Mouse (Mus musculus) A20 (cell line): ENCODE data around the gene Calb2.

ENCODE experiments used
- DNase-seq: peaks from one replicate; pipeline ENCODE4 v3.0.0-alpha.2; 2011; ENCODE audit warnings: low read depth, low spot score

The Calb2 gene

DNA sequence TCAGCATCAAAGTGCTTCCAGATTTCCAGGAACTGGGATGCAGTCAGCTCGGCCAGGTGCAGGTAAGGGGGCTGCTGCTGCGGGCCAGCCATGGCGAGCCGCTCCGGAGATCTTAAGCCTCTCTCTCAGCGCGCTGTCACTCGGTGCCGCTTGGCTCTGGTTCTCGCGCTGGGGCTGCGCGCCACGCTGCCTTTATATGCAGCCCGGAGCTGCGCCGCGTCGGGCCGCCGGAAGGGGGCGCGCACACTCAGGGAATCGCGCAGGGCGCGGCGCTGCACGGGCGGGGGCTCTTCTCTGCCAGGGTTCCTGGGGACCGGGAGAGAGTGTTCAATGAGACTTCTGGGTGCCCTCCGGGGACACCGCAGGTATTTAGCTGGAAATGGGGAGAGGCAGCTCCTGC lies at the start of gene Calb2:
Calb2 (minus strand) TSS at position 165 of the 400 bp plus-strand sequence.
- DNase-seq: no peak

- DNase-seq: peak; percentile 98
Measured at GRCm38 (mm10) chr8:110217681-110218131, 49.7 kb upstream of the Calb2 start.

- no peak for DNase-seq
Measured at GRCm38 (mm10) chr8:110217198-110217597, 49.2 kb upstream of the Calb2 start.

DNA sequence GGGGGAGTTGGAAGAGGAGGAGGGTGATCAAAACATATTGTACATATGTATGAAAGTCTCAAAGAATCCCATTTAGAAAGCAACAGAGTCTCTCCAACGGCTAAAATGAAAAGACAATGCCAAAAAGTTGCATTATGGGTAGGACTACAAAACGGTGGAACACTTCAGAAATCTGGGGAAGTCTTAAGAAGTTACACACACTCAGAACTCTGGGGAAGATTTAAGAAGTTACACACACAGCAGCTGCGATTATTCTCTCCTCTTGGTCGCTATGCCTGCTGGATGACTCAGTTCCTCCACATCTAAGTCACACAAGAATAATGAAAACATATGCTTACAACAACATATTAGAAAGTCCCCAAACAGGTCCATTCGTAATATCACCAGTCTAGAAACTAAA lies 48.2 kb upstream of the Calb2 start:
- no peak for DNase-seq

GRCm38 (mm10) chr8:110215365-110215764 lies 47.4 kb upstream of the Calb2 start, which contains the start of gene Cmtr2:
TSS of gene Cmtr2 (plus strand) at chr8:110215665.
- no peak for DNase-seq

- DNase-seq: no peak
Measured at GRCm38 (mm10) chr8:110201806-110202205, 33.8 kb upstream of the Calb2 start.

GRCm38 (mm10) chr8:110196678-110197077 lies 28.7 kb upstream of the Calb2 start:
- peak; percentile 24 for DNase-seq

- DNase-seq: no peak
Measured at GRCm38 (mm10) chr8:110188961-110189750, 21.1 kb upstream of the Calb2 start.

- peak; percentile 45 for DNase-seq
Measured at GRCm38 (mm10) chr8:110185538-110185937, 17.5 kb upstream of the Calb2 start.

DNA sequence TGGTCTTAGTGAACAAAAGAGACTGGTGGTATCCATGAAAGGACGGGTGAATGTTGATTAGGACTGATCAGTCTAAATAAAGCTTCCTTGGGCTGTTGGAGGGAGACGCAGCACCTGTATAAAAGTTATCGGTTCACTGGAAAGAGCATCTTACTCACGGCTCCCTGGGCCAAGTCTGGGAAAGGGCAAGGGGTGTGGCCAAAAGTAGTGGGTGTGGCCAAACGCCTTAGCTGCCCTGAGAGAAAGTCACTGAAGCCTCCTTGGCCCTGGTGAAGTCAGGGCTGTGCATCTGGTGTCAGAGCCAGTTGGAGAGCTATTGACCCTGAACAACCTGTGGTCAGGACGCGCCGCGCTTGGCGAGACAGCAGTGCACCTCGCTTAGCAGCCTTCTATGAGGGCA lies 15.7 kb upstream of the Calb2 start:
- DNase-seq: peak; percentile 18

GRCm38 (mm10) chr8:110182735-110183367 lies 14.8 kb upstream of the Calb2 start:
- DNase-seq: no peak

- DNase-seq: no peak
Measured at GRCm38 (mm10) chr8:110177359-110178155, 9.5 kb upstream of the Calb2 start.

- DNase-seq: no peak
Measured at GRCm38 (mm10) chr8:110174826-110175225, 6.8 kb upstream of the Calb2 start.

DNA sequence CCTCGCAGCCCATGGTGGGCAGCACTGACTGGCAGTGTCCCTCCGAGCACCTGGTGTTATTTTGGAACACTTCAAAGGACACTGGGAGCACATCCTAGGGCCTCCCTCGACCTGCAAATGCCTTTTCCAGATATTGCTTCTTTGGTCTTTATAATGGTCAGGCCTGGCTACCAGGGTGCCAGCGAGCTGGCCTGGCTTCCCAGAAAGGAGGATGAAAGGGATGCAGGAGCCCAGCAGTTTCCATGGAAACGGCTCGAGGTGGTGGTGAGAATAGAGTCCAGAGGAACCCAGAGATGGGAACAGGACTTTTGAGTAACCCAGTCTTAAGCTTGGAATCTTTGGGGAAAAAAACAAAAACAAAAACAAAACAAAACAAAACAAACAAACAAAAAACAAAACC lies 4.2 kb upstream of the Calb2 start:
- DNase-seq: no peak

DNA sequence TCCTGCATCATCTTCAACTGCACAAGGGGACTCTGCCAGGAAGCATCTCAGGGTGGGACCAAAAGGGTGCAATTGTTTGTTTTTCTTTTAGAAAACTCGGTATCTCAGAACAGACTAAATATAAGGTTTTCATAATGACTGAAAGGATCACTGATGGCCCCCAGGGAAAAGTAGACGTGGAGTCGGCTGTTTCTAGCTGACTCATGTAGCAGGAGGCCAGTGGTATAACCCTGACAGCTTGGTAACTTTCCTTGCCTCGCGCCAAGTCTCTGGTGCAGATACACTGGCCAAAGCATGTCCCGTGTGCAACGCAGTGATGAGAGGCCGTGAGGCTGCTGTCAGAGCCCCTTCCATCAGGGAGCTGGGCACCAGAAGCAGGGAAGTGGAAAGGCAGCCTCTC lies 1.7 kb downstream of the Calb2 start:
- no peak for DNase-seq

DNA sequence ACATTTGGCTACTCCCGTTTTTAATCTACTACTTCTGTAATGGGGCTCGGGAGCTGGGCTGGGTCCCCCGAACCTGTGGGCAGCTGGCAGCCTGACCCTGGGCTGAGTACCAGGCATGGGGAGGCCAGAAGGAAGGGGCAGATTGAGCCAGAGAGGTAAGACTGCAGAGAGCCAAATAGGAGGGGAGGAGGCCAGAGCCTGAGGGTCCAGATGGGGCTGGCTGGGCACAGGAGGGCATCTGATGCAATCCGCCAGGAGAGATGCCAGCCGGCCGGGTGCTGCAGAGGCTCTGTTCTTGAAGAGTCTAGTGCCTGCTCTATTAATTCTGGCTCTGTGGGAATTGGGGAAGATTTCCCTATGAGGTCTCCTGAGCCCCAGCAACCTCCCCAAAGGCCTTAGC lies 6.0 kb downstream of the Calb2 start:
- DNase-seq: no peak

- no peak for DNase-seq
Measured at GRCm38 (mm10) chr8:110152951-110153350, 15.1 kb downstream of the Calb2 start.

DNA sequence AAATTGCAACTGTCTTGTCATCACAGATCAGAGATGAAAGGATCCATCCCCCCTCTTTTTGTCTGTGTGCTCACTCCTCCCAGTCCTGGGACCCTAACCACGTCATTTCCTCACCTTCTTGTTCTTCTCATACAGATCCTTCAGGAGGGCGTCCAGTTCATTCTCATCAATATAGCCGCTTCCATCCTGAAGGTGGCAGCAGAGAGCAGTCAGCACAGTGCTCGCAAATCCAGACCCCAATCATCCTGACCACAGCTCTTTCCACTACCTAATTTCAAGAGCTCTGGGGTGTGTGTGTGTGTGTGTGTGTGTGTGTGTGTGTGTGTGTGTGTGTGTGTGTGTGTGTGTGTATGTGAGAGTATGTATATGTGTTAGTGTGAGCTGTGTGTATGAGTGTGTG lies 22.5 kb downstream of the Calb2 start:
- DNase-seq: peak; percentile 71

GRCm38 (mm10) chr8:110140770-110141169 lies 27.2 kb downstream of the Calb2 start:
- DNase-seq: no peak

GRCm38 (mm10) chr8:110140156-110140555 lies 27.9 kb downstream of the Calb2 start:
- peak; percentile 29 for DNase-seq

GRCm38 (mm10) chr8:110135515-110135914 lies 32.5 kb downstream of the Calb2 start:
- DNase-seq: no peak

DNA sequence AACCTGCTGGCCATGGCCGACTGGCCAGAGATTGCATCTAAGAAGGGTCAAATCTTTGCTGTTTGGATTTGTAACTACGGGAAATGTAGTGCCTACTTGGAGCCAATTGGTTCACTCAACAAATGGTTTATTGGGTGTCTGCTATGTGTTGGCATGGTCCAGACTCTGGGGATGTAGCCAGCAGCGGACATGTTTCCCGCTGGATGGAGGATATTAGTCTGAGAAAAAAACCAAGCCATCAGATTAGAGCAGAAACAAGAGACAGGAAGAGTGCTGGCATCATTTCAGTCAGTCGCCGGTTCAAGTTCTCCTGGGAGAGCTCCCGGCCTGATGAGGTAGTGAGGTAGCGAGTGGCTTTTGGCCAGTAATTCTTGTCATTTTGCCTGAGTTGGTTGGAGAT lies 33.8 kb downstream of the Calb2 start:
- no peak for DNase-seq
